Mouse (Mus musculus): Measurements from ENCODE around the gene Mrm3. TPM values are rescaled to one million over a fixed set of nuclear protein-coding genes. Genes with fewer than 3 reads are reported as not detected.

The Mrm3 gene
- polyA plus RNA-seq, 1 experiment = 17.8 TPM

DNA sequence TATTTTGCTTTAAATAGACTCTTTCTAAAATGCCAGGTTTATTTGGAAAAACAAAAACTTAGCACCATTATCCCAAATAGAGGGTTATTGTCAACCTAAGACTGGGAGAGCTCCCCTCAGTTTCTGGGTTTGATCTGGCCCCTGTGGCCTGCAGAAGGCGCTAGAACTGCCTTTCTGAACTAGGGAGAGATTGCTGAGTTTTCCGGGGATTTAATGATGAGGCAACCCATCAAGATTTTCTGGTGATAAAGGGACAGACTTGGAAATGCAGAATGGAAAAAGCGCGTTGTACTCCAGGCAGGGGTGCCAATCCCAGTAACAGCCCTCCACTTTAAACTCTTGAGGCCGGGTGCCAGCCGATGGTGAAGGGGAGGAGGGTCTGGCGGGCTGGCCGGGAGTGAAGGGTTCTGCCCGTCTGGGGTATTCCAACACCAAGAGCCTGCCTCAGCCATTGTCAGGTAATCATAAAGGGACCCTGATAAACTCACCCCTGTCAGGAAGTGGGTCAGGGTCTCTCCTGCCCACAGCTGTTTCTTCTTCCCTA, 55.0 kb downstream of the Mrm3 start:
- H3K79me2 ChIP-seq (ENCODE audit: control insufficient read depth, insufficient read depth) = peaks cover 42% of the 10 kb centered on the region
- H3K4me2 ChIP-seq (ENCODE audit: low read depth) = no peak overlapping the region
- H3K27me3 ChIP-seq (ENCODE audit: control insufficient read depth, insufficient read depth, insufficient read length) = no peaks in the 10 kb centered on the region
- no peaks in the 10 kb centered on the region for H3K36me3 ChIP-seq (ENCODE audit: control insufficient read depth, insufficient read depth)
- TF ChIP-seq USF1 (IDR thresholded peaks at IDR 0.05; ENCODE audit: low read depth) (no peak), CEBPB (IDR thresholded peaks at IDR 0.05; ENCODE audit: insufficient read depth, poor library complexity, severe bottlenecking) (no peak), SRF (IDR thresholded peaks at IDR 0.05; ENCODE audit: control insufficient read depth, insufficient read length, low read depth) (no peak), POLR2AphosphoS2 (IDR thresholded peaks at IDR 0.05; ENCODE audit: insufficient read length, low read depth) (no peak), MYOG (IDR thresholded peaks at IDR 0.05; ENCODE audit: control insufficient read depth in 1 of 3, insufficient read depth in 1 of 3, insufficient read length in 2 of 3, low read depth in 2 of 3) (no peak), REST (IDR thresholded peaks at IDR 0.05; ENCODE audit: insufficient read depth, insufficient read length) (no peak), E2F4 (IDR thresholded peaks at IDR 0.05; ENCODE audit: insufficient read depth) (no peak), POLR2A (IDR thresholded peaks at IDR 0.05; ENCODE audit: insufficient read length, low read depth) (no peak), TCF3 (IDR thresholded peaks at IDR 0.05; ENCODE audit: insufficient read length, low read depth) (no peak), TCF12 (IDR thresholded peaks at IDR 0.05; ENCODE audit: insufficient read depth, poor library complexity, severe bottlenecking) (no peak), MYOD1 (IDR thresholded peaks at IDR 0.05; ENCODE audit: control insufficient read depth in 1 of 3, insufficient read length in 2 of 3, low read depth in 2 of 3) (no peak), MAX (IDR thresholded peaks at IDR 0.05; ENCODE audit: low read depth) (no peak)
- H3K4me3 ChIP-seq = no peak overlapping the region
- H3ac ChIP-seq (ENCODE audit: control insufficient read depth, insufficient read length) = no peak overlapping the region

Other genes with a start within 250 kb of the Mrm3 start
- gene 1700016K19Rik, start 243.8 kb upstream of the Mrm3 start, polyA plus RNA-seq (2012; fragmentation: generic; extraction: Trizol) = 0.06 TPM
- 7.5 TPM for gene Rflnb, start 215.9 kb upstream of the Mrm3 start, polyA plus RNA-seq (2012; fragmentation: generic; extraction: Trizol)
- 41.2 TPM for gene Vps53, start 64.1 kb upstream of the Mrm3 start, polyA plus RNA-seq (2012; fragmentation: generic; extraction: Trizol)
- 10.0 TPM for gene Fam57a, start 64.0 kb upstream of the Mrm3 start, polyA plus RNA-seq (2012; fragmentation: generic; extraction: Trizol)
- gene Dbil5, start 26.1 kb upstream of the Mrm3 start, polyA plus RNA-seq (2012; fragmentation: generic; extraction: Trizol) = 0.86 TPM
- 10.7 TPM for gene Gemin4, start 26.1 kb upstream of the Mrm3 start, polyA plus RNA-seq (2012; fragmentation: generic; extraction: Trizol)
- 55.2 TPM for gene Glod4, start within 50 bp of the Mrm3 start, polyA plus RNA-seq (2012; fragmentation: generic; extraction: Trizol)
- 76.8 TPM for gene Nxn, start 155.4 kb downstream of the Mrm3 start, polyA plus RNA-seq (2012; fragmentation: generic; extraction: Trizol)
- 101 TPM for gene Timm22, start 163.2 kb downstream of the Mrm3 start, polyA plus RNA-seq (2012; fragmentation: generic; extraction: Trizol)